In the genomic region with DNA sequence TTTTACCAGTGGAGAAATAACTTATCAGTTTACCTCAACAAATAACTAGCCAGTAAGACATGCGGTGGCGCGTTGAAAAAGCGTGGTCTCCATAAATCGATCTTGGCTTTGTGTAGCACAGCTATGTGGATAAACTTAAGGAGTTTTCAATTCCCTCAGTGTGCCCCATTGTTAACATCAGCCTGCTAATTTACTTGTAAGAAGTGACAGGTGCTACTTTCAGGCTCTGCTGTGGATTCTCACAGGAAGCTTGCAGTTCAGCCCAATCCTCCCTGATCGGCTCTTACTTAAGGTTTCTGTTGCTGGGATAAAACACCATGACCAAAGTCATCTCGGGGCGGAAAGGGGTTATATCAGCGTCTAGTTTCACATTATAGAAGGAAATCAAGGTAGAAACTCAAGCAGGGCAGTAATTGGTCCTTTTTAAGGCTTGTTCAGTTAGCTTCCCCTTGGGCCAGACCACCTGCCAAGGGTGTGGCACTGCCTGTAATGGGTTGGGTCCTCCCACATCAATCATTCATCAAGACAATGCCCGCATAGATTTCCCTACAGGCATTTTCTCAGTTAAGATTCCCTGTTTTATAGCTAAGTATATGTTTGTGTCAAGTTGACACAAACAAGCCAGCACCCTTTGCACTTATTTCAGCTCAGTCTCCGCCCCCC, we compare ENCODE assay signal across 8 mouse cellular contexts. TPM values are rescaled to one million over a fixed set of nuclear protein-coding genes. Genes with fewer than 3 reads are reported as not detected.
DNase-seq lines count a peak whose midpoint lies in the region; ATAC-seq and TF ChIP-seq lines count a peak whose summit lies in the region.

No protein-coding gene starts in this region.

- H3K4me2 ChIP-seq in hindbrain, embryonic 11.5 days (replicated peaks; ENCODE audit: low read depth, low read length): peak overlapping the region; percentile 62

- no peak for DNase-seq in gastrocnemius, adult 2 months
- DNase-seq in gastrocnemius, postnatal 10 days: no peak
- peak; percentile 82 for DNase-seq in A20 (ENCODE audit: low read depth, low spot score)
- peak; percentile 48 to 51 for DNase-seq in cerebellum, postnatal 14 days
- peak; percentile 25 for DNase-seq in hindbrain, embryonic 11.5 days (ENCODE audit: low spot score)
- peak; percentile 9 for DNase-seq in lung, postnatal 25 days (ENCODE audit: low spot score)
- DNase-seq in urinary bladder, adult 18-20 months (ENCODE audit: low spot score in 2 of 2): no peak
- no peak for DNase-seq in gastrocnemius, postnatal 36 days

- H3K4me3 ChIP-seq in gastrocnemius, adult 2 months: peak overlapping the region; percentile 93
- peak overlapping the region; percentile 92 for H3K4me3 ChIP-seq in hindbrain, embryonic 11.5 days (ENCODE audit: low read depth, low read length)

- H3K9ac ChIP-seq in hindbrain, embryonic 11.5 days (ENCODE audit: low read depth, low read length): peak overlapping the region; percentile 85

- intact Hi-C loops in gastrocnemius, adult 2 months (cut with DNase I): loop anchor here (2.0 kb wide), 1 partner anchor 68 kb away; a partner anchor contains a TSS
- intact Hi-C loops in gastrocnemius, postnatal 36 days (cut with DNase I): no loop called here

- TF ChIP-seq CTCF in gastrocnemius, adult 2 months (IDR thresholded peaks at IDR 0.05): no peak

- peak; percentile 61 for ATAC-seq in hindbrain, embryonic 11.5 days (ENCODE audit: low FRiP score)

- no peaks in the 10 kb centered on the region for H3K36me3 ChIP-seq in hindbrain, embryonic 11.5 days (ENCODE audit: control insufficient read depth, insufficient read depth, low read length)

- H3K27me3 ChIP-seq in hindbrain, embryonic 11.5 days (ENCODE audit: control insufficient read depth, insufficient read depth, low read length): no peaks in the 10 kb centered on the region

- H3K27ac ChIP-seq in gastrocnemius, adult 2 months: peak overlapping the region; percentile 95
- peak overlapping the region; percentile 69; the same call in 1 of the 2 replicates for H3K27ac ChIP-seq in hindbrain, embryonic 11.5 days (ENCODE audit: low read depth, low read length)

- H3K9me3 ChIP-seq in hindbrain, embryonic 11.5 days (ENCODE audit: control insufficient read depth, low read length): no peaks in the 10 kb centered on the region

- 48% methylated on average over 11 of the region's 11 CpGs for WGBS in hindbrain, embryonic 11.5 days

- no peaks in the 10 kb centered on the region for H3K4me1 ChIP-seq in hindbrain, embryonic 11.5 days (replicated peaks; ENCODE audit: control insufficient read depth, insufficient read depth, low read length)

RNA-seq across cellular contexts. Expression of a gene that starts 0.5 kb away (rescaled TPM):
- 10 to 100 TPM; 61.6 to 67.4 TPM for total RNA-seq in gastrocnemius, adult 2 months (2021)
- 10 to 100 TPM; 34.9 to 35.4 TPM for total RNA-seq in gastrocnemius, postnatal 10 days (2021)
- 50.6 and 52.1 TPM in 2 replicates for polyA plus RNA-seq in hindbrain, embryonic 11.5 days (2014; fragmentation: Nextera tagmentation; extraction: Ambion mirVana)
- total RNA-seq in gastrocnemius, postnatal 36 days (2021): 10 to 100 TPM; 43.7 to 48.9 TPM

RNA-seq across cellular contexts. Expression of a gene that starts 41.1 kb away (rescaled TPM):
- 10 to 100 TPM; 10.0 to 12.7 TPM for total RNA-seq in gastrocnemius, adult 2 months (2021)
- total RNA-seq in gastrocnemius, postnatal 10 days (2021): 10 to 100 TPM; 13.0 to 15.1 TPM
- polyA plus RNA-seq in hindbrain, embryonic 11.5 days (2014; fragmentation: Nextera tagmentation; extraction: Ambion mirVana): 19.8 and 20.6 TPM in 2 replicates
- 1 to 10 TPM; 9.0 to 9.4 TPM for total RNA-seq in gastrocnemius, postnatal 36 days (2021)

RNA-seq across cellular contexts. Expression of a gene that starts 59.2 kb away (rescaled TPM):
- total RNA-seq in gastrocnemius, adult 2 months (2021): 1 to 10 TPM; 1.2 to 1.9 TPM
- total RNA-seq in gastrocnemius, postnatal 10 days (2021): 1 to 10 TPM in 1 of 2 experiments, under 1 TPM in 1; 0.94 to 1.5 TPM
- polyA plus RNA-seq in hindbrain, embryonic 11.5 days (2014; fragmentation: Nextera tagmentation; extraction: Ambion mirVana): 0.97 and 1.0 TPM in 2 replicates
- 1 to 10 TPM; 1.1 to 2.2 TPM for total RNA-seq in gastrocnemius, postnatal 36 days (2021)

Comparison
In these comparisons a context has a peak if more than half of its experiments do, and no peak if none do; other contexts are left out.
1. DNase-seq: peak in A20 (single experiment), cerebellum, postnatal 14 days (2 of 2), hindbrain, embryonic 11.5 days (single experiment) and lung, postnatal 25 days (single experiment); none in gastrocnemius, adult 2 months (single experiment), gastrocnemius, postnatal 10 days (single experiment), urinary bladder, adult 18-20 months (0 of 2) and gastrocnemius, postnatal 36 days (0 of 2).